Mouse (Mus musculus) embryonic fibroblast, embryonic 13.5 days (primary cell): ENCODE measurements around the gene Phactr1. TPM values are rescaled to one million over a fixed set of nuclear protein-coding genes. Genes with fewer than 3 reads are reported as not detected.

ENCODE experiments used
- H3K27ac ChIP-seq: 2 replicates; pipeline ENCODE4 v1.5.1; 2012; ENCODE audit warnings: low read length, control low read depth, inconsistent platforms; ENCODE audit not compliant: insufficient read depth
- H3K4me1 ChIP-seq: 2 replicates; pipeline ENCODE4 v1.6.1; 2011; ENCODE audit warnings: low read length; ENCODE audit not compliant: control insufficient read depth, insufficient read depth
- H3K4me3 ChIP-seq: 2 replicates; pipeline ENCODE4 v1.5.1; 2011; ENCODE audit warnings: mild to moderate bottlenecking, control low read depth, low read length; ENCODE audit not compliant: insufficient read depth
- CTCF ChIP-seq: IDR thresholded peaks from 2 replicates; pipeline ENCODE4 v1.5.1; 2011; ENCODE audit warnings: mild to moderate bottlenecking, control low read depth, low read length, moderate library complexity, borderline replicate concordance; ENCODE audit not compliant: insufficient read depth
- POLR2A ChIP-seq: IDR thresholded peaks from 2 replicates; pipeline ENCODE4 v1.6.1; 2011; ENCODE audit warnings: low read depth, mild to moderate bottlenecking, control low read depth, low read length, moderate library complexity
- polyA plus RNA-seq: library from polyadenylated mRNA; stranded (reverse); fragments of >200 nt; gene quantifications from 2 replicates; pipeline ENCODE4 v1.2.4, GENCODE M21; 2011; ENCODE audit warnings: low read depth; ENCODE audit not compliant: missing spikeins, insufficient read length

Gene Phactr1
- polyA plus RNA-seq, 1 experiment, result 9.5 TPM

DNA sequence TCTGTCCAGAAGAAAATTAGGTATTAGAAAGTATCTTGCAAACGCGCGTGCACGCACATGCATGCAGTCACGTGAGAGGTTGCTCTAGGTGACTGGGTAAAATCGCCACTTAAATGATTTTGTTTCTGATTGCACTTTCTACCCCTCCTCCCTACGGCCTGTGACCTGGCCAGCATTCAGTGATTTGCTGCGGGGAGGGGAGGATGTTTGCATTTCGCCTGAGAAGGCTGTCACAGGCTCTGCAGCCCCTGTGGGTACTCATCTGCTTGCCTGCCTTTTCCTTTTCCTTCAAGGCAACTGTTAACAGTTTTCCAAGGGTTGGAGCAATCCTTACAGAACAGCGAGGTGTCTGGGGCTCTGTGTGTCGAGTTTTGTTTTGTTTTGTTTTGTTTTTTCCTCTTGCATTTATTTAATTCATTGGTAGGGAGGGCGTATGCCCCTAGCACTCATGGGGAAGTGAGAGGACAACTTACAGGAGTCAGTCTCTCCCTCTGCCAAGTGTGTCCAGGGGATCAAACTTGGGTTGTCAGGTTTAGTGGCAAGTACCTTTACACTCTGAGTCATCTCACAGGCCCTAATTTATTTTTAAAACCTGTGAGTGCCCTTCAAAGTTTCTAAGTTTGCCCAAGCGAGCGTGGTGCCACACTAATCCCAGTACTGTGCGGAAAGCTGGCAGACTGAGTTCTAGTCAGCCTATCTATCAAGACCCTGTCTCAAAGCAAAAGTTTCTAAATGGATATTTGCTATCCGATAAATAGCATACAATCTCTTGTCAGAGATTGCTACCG is 443.7 kb downstream of the Phactr1 start:
- no peak overlapping the region for H3K27ac ChIP-seq
- no peak for TF ChIP-seq POLR2A
- H3K4me1 ChIP-seq, result no peaks in the 10 kb centered on the region
- no peak overlapping the region for H3K4me3 ChIP-seq

DNA sequence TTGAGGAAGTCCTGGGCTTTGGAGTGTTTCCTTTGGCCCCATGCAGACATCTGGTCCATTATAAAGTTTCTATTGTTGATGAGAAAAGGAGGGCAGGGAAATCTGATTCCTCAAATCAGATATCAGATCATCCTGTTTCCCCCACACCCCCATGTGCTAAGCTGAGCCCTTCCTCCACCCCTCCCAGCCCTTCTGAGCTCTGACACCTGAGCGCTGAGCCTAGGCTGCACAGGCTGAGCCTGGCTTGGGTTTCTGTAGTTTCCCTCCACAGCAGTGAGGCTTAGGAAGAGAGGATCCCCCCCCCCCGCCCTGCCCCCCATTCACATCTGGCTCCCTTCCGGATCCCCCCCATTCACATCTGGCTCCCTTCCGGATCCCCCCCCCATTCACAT is 444.3 kb downstream of the Phactr1 start:
- no peak overlapping the region for H3K4me3 ChIP-seq
- H3K27ac ChIP-seq, result no peak overlapping the region
- H3K4me1 ChIP-seq, result peaks cover 2% of the 10 kb centered on the region; the same call in 1 of the 2 replicates
- TF ChIP-seq POLR2A (no peak), CTCF (no peak)

DNA sequence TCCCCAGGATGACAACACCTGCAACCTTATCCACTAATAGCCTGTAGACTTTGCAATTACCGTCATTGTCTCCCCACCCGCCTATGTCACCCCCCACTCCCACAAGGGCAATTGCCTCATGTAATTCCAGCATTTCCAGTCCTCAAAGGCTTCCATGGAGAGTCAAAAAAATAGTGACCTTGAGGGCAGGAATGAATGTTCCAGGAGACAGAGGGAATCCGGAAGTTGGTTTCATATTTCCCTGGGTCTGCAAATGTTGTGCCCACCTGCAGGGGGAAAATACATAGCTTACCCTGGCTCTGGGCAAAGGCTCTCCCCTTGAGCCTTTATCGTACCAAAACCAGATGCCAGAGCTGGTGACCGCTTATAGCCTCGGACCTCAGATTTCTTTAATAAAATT is 449.7 kb downstream of the Phactr1 start:
- H3K27ac ChIP-seq, result no peak overlapping the region
- no peak for TF ChIP-seq POLR2A
- TF ChIP-seq CTCF, result no peak
- H3K4me1 ChIP-seq, result peaks cover 2% of the 10 kb centered on the region
- no peak overlapping the region for H3K4me3 ChIP-seq

DNA sequence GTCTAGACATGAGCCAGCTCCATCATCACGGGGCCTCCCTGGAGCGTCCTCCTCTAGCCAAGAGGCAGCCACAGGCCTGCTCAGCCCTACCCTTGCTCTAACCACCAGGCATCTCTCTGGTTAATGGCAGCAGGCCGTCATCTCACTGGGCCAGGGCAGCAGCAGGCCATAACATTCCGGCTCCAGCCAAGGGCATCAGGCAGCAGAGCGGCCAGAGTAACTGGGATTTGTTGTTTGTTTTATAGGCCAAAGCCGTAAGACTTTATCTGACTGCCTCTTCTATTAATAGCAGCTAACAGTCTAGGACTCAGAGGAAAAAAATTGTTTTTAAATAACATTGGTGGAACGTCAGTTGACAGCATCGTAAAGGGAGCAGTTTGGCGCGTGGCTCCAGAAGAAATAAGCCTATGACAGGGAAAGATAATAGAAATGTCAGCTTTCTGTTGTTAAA is 451.3 kb downstream of the Phactr1 start:
- H3K4me3 ChIP-seq, result no peak overlapping the region
- TF ChIP-seq CTCF (no peak), POLR2A (no peak)
- peaks cover 2% of the 10 kb centered on the region for H3K4me1 ChIP-seq
- H3K27ac ChIP-seq, result no peak overlapping the region

DNA sequence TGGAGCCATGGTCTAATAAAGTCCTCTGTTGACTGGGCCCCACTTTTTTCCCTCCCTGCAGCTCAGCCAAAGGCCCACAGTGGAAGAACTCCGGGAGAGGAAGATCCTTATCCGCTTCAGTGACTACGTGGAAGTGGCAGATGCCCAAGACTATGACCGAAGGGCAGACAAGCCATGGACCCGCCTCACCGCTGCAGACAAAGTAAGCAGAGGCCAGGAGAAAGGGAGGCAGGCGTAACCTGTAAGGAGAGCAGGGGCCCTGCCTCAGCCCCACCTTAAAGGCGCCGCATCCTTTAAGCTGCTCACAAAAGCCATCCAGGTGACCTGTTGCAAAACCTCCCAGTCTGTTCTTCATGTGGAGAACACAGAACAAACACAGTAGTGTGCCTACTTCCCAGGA is 452.4 kb downstream of the Phactr1 start:
- Histone ChIP-seq H3K4me3 (no peak overlapping the region), H3K27ac (no peak overlapping the region), H3K4me1 (peaks cover 2% of the 10 kb centered on the region)
- TF ChIP-seq POLR2A (no peak), CTCF (no peak)

DNA sequence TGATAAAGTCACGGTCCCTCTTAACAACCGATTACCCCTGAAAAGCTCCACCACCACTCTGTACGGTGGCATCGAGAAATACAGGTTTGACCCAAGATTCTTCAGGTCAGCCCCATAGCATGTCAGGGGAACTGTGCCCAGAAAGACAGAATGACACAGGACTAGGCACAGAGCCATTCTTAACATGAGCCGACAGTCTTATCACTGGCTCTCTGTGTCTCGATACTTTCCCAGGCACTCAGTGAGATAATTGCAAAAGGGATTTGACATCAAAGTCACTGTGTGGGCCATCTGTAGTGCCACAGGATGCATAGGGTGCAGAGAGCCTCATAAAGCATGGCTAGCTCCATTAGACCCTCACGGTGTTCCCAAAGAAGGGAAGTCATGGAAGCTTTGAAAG is 453.0 kb downstream of the Phactr1 start:
- H3K27ac ChIP-seq, result no peak overlapping the region
- TF ChIP-seq CTCF (no peak), POLR2A (no peak)
- H3K4me1 ChIP-seq, result peaks cover 2% of the 10 kb centered on the region
- no peak overlapping the region for H3K4me3 ChIP-seq

DNA sequence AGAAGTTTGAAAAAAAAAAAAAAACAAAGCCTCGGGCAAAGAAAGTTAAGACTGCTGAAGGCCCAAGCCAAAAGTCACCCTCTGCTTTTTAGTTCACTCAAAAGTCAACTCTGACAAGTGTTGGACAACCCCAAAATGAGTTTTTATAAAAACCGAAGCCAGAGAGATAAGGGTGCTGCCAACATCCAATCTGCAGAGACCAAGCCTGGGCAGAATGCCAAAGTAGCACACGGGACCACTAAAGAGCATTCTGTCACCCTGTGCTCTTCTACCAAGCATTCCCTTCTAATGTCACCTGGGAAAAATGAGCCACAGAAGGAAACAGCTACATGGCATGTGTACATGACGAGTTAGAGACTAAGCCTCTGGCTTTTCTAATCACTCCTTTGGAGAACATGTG is 454.0 kb downstream of the Phactr1 start:
- Histone ChIP-seq H3K4me3 (no peak overlapping the region), H3K4me1 (peaks cover under 1% of the 10 kb centered on the region), H3K27ac (no peak overlapping the region)
- TF ChIP-seq POLR2A (no peak), CTCF (no peak)

DNA sequence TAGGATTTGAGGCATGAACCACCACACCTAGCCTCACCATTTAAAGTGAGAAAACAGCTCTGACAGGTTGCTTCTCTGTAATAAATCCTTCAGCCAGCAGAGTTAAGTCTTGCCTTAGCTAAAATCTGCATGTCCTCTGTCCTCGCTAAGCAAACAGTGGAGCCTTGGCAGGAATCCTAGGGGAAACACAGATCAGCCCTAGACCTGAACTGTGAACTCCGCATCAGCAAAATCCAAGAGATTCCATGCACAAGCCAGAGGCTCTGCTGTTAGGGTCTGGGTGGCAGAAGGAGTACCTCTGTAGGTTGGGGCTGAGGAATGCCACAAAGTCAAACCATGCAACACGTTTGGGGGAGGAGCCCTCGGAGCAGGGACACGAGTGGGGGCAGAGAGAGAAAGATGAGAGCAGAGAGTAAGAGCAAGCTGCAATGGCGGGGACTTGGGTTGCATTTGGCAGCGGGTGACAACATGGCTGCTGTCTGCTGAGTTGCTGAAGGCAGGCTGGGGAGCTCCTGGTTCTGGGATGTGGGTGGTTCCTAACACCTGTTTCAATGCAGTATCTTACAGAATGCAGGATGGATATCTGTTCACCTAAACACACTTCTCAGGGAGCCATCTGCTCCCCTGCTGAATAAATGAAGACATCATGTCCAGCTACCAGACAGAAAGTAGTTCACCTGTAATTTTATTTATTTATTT is 464.4 kb downstream of the Phactr1 start:
- Histone ChIP-seq H3K4me3 (no peak overlapping the region), H3K4me1 (peaks cover 8% of the 10 kb centered on the region), H3K27ac (no peak overlapping the region)
- TF ChIP-seq POLR2A (no peak), CTCF (no peak)

DNA sequence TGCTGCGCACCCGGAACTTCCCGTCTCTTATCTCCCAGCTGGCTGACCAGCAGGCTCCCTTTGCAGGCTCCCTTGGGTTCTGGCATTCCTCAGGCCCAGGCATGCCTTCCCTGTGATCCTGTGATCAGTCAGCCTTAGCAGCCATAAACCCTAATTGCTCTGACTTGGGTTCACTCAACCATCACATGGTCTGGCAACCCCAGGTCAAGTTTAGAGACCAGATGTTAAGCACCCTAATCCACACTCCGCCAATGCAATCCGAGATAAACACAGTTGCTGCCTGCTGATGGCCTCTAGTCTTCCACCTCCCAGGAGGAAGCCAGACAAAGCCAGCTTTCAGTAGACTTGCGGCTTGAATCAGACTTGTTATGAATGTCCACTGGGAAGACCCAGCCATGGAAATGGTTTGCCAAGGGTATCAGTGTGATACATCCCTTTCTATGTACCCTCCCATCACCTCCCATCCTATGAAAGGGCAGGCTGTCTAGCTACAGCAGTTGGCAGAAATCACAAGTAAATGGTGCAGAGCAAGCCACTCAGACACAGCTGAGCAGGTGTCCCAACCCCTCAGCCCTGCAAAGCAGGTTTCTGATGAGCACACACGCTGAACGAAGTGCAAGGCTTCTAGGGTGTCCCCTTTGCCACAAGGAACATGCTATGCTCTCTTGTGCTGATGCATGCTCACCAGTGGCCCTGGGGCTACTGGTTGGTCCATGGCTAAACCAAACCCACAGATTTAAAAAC is 466.3 kb downstream of the Phactr1 start:
- no peak overlapping the region for H3K4me3 ChIP-seq
- H3K4me1 ChIP-seq, result peaks cover 8% of the 10 kb centered on the region
- no peak overlapping the region for H3K27ac ChIP-seq
- TF ChIP-seq POLR2A, result no peak
- TF ChIP-seq CTCF, result no peak
